8 mouse cellular contexts compared by ENCODE assay signal in the genomic region with DNA sequence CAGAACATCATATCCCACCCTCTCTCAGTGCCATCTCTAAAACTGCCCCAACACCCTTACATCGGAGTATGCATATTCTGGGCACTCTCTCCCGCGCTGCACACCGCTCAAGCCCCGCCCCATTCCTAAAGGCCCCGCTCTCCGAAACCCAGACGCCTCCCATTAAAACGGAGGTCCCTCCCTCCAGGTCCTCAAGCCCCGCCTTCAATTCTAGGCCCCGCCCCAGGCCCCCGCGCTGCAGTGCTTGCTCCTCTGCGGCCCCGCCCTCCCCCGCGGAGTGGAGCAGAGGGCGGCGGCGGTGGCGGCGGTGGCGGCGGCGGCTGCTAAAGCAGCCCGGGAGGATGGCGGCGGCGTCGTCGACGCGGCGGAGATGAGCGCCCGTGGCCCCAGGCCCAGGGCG. TPM values are rescaled to one million over a fixed set of nuclear protein-coding genes. Genes with fewer than 3 reads are reported as not detected.
DNase-seq lines count a peak whose midpoint lies in the region; ATAC-seq lines count a peak whose summit lies in the region.

Gene Rtn2, plus strand, starts transcription at position 240 of the 400 bp plus-strand sequence.

- peak within 1 kb of the TSS; percentile 68 for H3K9ac ChIP-seq in embryonic facial prominence, embryonic 13.5 days
- peak within 1 kb of the TSS; percentile 28 for H3K9ac ChIP-seq in kidney, embryonic 14.5 days (ENCODE audit: low read depth, low read length)
- H3K9ac ChIP-seq in stomach, embryonic 14.5 days (replicated peaks; ENCODE audit: low read depth, low read length) = no peak within 1 kb of the TSS; the same call in 1 of the 2 replicates

- peaks cover 18% of the 10 kb centered on the region for H3K4me1 ChIP-seq in embryonic facial prominence, embryonic 13.5 days
- peaks cover 18% of the 10 kb centered on the region for H3K4me1 ChIP-seq in heart, embryonic 10.5 days
- peaks cover 9% of the 10 kb centered on the region; the same call in 1 of the 2 replicates for H3K4me1 ChIP-seq in kidney, embryonic 14.5 days (ENCODE audit: control insufficient read depth, insufficient read depth, low read length)
- H3K4me1 ChIP-seq in stomach, embryonic 14.5 days (ENCODE audit: control insufficient read depth, insufficient read depth, low read length) = peaks cover 7% of the 10 kb centered on the region; the same call in 1 of the 2 replicates

- H3K27me3 ChIP-seq in embryonic facial prominence, embryonic 13.5 days = peaks cover 62% of the 10 kb centered on the region
- peaks cover 65% of the 10 kb centered on the region for H3K27me3 ChIP-seq in heart, embryonic 10.5 days (ENCODE audit: insufficient read depth, poor library complexity, severe bottlenecking)
- H3K27me3 ChIP-seq in kidney, embryonic 14.5 days (ENCODE audit: control insufficient read depth, insufficient read depth, low read length) = peaks cover 48% of the 10 kb centered on the region
- peaks cover 34% of the 10 kb centered on the region for H3K27me3 ChIP-seq in stomach, embryonic 14.5 days (ENCODE audit: control insufficient read depth, insufficient read depth, low read length)

- under 1% methylated on average over 34 of the region's 37 CpGs for WGBS in embryonic facial prominence, embryonic 13.5 days
- WGBS in heart, embryonic 10.5 days = 2% methylated on average over 37 of the region's 37 CpGs
- WGBS in kidney, embryonic 14.5 days = under 1% methylated on average over 37 of the region's 37 CpGs
- WGBS in stomach, embryonic 14.5 days = under 1% methylated on average over 37 of the region's 37 CpGs

- no peak within 1 kb of the TSS for H3K27ac ChIP-seq in embryonic facial prominence, embryonic 13.5 days
- peak within 1 kb of the TSS; percentile 65 for H3K27ac ChIP-seq in heart, embryonic 10.5 days
- no peak within 1 kb of the TSS for H3K27ac ChIP-seq in kidney, embryonic 14.5 days (ENCODE audit: low read depth, low read length)
- no peak within 1 kb of the TSS for H3K27ac ChIP-seq in stomach, embryonic 14.5 days (ENCODE audit: low read length)

- peak; percentile 78 for ATAC-seq in embryonic facial prominence, embryonic 13.5 days (ENCODE audit: insufficient number of reproducible peaks, insufficient read depth, low FRiP score, low TSS enrichment, low read depth)
- ATAC-seq in kidney, embryonic 14.5 days (ENCODE audit: low FRiP score, low TSS enrichment) = peak; percentile 67
- peak; percentile 51 for ATAC-seq in monocyte, adult 5-6 weeks (replicated peaks; ENCODE audit: insufficient number of reproducible peaks, low FRiP score, low TSS enrichment, poor library complexity, severe bottlenecking)
- ATAC-seq in stomach, embryonic 14.5 days (ENCODE audit: insufficient number of reproducible peaks, insufficient read depth, low FRiP score, low read depth) = peak; percentile 86

- H3K4me3 ChIP-seq in embryonic facial prominence, embryonic 13.5 days = peak within 1 kb of the TSS; percentile 63
- H3K4me3 ChIP-seq in heart, embryonic 10.5 days = peak within 1 kb of the TSS; percentile 67
- H3K4me3 ChIP-seq in kidney, embryonic 14.5 days (ENCODE audit: low read length) = peak within 1 kb of the TSS; percentile 59
- peak within 1 kb of the TSS; percentile 55 for H3K4me3 ChIP-seq in stomach, embryonic 14.5 days (ENCODE audit: low read depth, low read length)

- no peaks in the 10 kb centered on the region for H3K9me3 ChIP-seq in embryonic facial prominence, embryonic 13.5 days
- H3K9me3 ChIP-seq in heart, embryonic 10.5 days = no peaks in the 10 kb centered on the region
- no peaks in the 10 kb centered on the region for H3K9me3 ChIP-seq in kidney, embryonic 14.5 days (ENCODE audit: control insufficient read depth, low read length)
- H3K9me3 ChIP-seq in stomach, embryonic 14.5 days (ENCODE audit: control insufficient read depth, low read depth, low read length) = no peaks in the 10 kb centered on the region

- peaks cover 2% of the 10 kb centered on the region; the same call in 1 of the 2 replicates for H3K36me3 ChIP-seq in embryonic facial prominence, embryonic 13.5 days
- no peaks in the 10 kb centered on the region for H3K36me3 ChIP-seq in heart, embryonic 10.5 days
- H3K36me3 ChIP-seq in kidney, embryonic 14.5 days (ENCODE audit: control insufficient read depth, insufficient read depth, low read length) = no peaks in the 10 kb centered on the region
- H3K36me3 ChIP-seq in stomach, embryonic 14.5 days (ENCODE audit: control insufficient read depth, insufficient read depth, low read length) = no peaks in the 10 kb centered on the region

- peak within 1 kb of the TSS; percentile 98 for H3K4me2 ChIP-seq in embryonic facial prominence, embryonic 13.5 days
- H3K4me2 ChIP-seq in kidney, embryonic 14.5 days (replicated peaks; ENCODE audit: low read depth, low read length) = peak within 1 kb of the TSS; percentile 98
- H3K4me2 ChIP-seq in stomach, embryonic 14.5 days (replicated peaks; ENCODE audit: low read depth, low read length) = peak within 1 kb of the TSS; percentile 100

- DNase-seq in B cell, adult 2 months = peak; percentile 77 to 81
- DNase-seq in adrenal gland, postnatal 4 days (ENCODE audit: low spot score in 2 of 2) = peak in 1 of 2 experiments; percentile 59
- peak; percentile 95 for DNase-seq in heart, embryonic 10.5 days (ENCODE audit: low spot score)
- DNase-seq in liver = peak; percentile 97

RNA-seq across cellular contexts. Expression of gene Rtn2, which starts in this region (rescaled TPM):
- total RNA-seq in adrenal gland, postnatal 4 days (2021) = 10 to 100 TPM; 19.3 to 28.8 TPM
- polyA plus RNA-seq in embryonic facial prominence, embryonic 13.5 days (2015; fragmentation: Nextera tagmentation; extraction: Ambion mirVana) = 10.2 and 11.7 TPM in 2 replicates
- polyA plus RNA-seq in heart, embryonic 10.5 days (2016; fragmentation: Nextera tagmentation; extraction: Ambion mirVana) = 22.4 and 26.0 TPM in 2 replicates
- 5.4 and 5.7 TPM in 2 replicates for polyA plus RNA-seq in kidney, embryonic 14.5 days (2014; fragmentation: Nextera tagmentation; extraction: Ambion mirVana)
- total RNA-seq in monocyte, adult 5-6 weeks (2017) = not detected in 3 replicates
- 11.7 and 13.9 TPM in 2 replicates for polyA plus RNA-seq in stomach, embryonic 14.5 days (2014; fragmentation: Nextera tagmentation; extraction: Ambion mirVana)

Comparison
In these comparisons a context has a peak if more than half of its experiments do, and no peak if none do; other contexts are left out.
1. RNA of gene Rtn2 (total RNA-seq): 19.3 to 28.8 TPM in adrenal gland, postnatal 4 days; not detected in monocyte, adult 5-6 weeks; every median in the first group is over 10 times any median in the second.
2. Peak in ATAC-seq in monocyte, adult 5-6 weeks; RNA of the gene not detected or under 1 TPM.
3. Peak in every context shown above with its lines, with median percentiles within 50 percentile points of each other: ATAC-seq, H3K4me2 ChIP-seq and H3K4me3 ChIP-seq.